8 mouse cellular contexts compared by ENCODE assay signal in the genomic region with DNA sequence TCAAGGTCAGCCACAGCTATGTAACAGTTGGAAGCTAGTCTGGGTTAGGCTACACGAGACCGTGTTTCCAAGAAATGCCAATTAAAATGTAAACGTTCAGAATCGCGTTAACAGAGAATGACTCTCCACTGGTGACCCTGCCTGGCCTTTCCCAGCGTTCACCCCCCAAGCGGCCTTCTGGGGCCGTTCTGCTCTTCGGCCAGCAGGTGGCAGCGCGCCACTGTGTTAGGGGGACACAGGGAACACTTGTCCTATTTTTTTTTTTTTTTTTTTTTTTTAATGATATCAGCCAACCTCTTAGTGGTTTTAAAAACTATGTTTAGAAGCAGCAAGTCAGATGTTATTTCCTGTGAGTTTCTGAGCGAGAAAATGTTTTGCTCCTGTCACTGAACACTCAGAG.
A peak's percentile ranks its signal among the peaks of the same experiment; 100 is the strongest.
DNase-seq lines count a peak whose midpoint lies in the region; ATAC-seq and TF ChIP-seq lines count a peak whose summit lies in the region.

No protein-coding gene starts in this region.

- no peaks in the 10 kb centered on the region for H3K9me3 ChIP-seq in embryonic facial prominence, embryonic 11.5 days (replicated peaks; ENCODE audit: control insufficient read depth, low read length)
- H3K9me3 ChIP-seq in heart, embryonic 14.5 days (ENCODE audit: control insufficient read depth, low read length): no peaks in the 10 kb centered on the region
- H3K9me3 ChIP-seq in neural tube, embryonic 15.5 days (replicated peaks): no peaks in the 10 kb centered on the region

- 0 out of 2 replicates have a peak, but pooled peaks cover 2% of the 10 kb centered on the region for H3K27me3 ChIP-seq in embryonic facial prominence, embryonic 11.5 days (ENCODE audit: control insufficient read depth, insufficient read depth, low read length)
- no peaks in the 10 kb centered on the region for H3K27me3 ChIP-seq in heart, embryonic 14.5 days (ENCODE audit: control insufficient read depth, insufficient read depth, low read length)
- H3K27me3 ChIP-seq in neural tube, embryonic 15.5 days (replicated peaks): 0 out of 2 replicates have a peak, but pooled peaks cover 2% of the 10 kb centered on the region

- ATAC-seq in CD4-positive, CD25-positive, alpha-beta regulatory T cell, adult 4 months: peak; percentile 60
- ATAC-seq in embryonic facial prominence, embryonic 11.5 days (replicated peaks; ENCODE audit: insufficient number of reproducible peaks, low FRiP score, low TSS enrichment, low read depth): no peak
- ATAC-seq in heart, embryonic 14.5 days (ENCODE audit: insufficient number of reproducible peaks, insufficient read depth, low FRiP score, low read depth): no peak
- ATAC-seq in neural tube, embryonic 15.5 days (ENCODE audit: low FRiP score): 0 out of 2 replicates have a peak, but pooled peaks have one; percentile 29

- no peak overlapping the region for H3K27ac ChIP-seq in embryonic facial prominence, embryonic 11.5 days (replicated peaks; ENCODE audit: low read depth, low read length)
- H3K27ac ChIP-seq in heart, embryonic 14.5 days (replicated peaks in 1 of 2; ENCODE audit: control insufficient read depth in 1 of 2, insufficient read depth in 1 of 2, low read depth in 2 of 2, low read length in 2 of 2): no peak overlapping the region
- no peak overlapping the region for H3K27ac ChIP-seq in neural tube, embryonic 15.5 days (replicated peaks)

- no peaks in the 10 kb centered on the region for H3K4me1 ChIP-seq in embryonic facial prominence, embryonic 11.5 days (ENCODE audit: control insufficient read depth, insufficient read depth, low read length)
- H3K4me1 ChIP-seq in heart, embryonic 14.5 days (ENCODE audit: control insufficient read depth in 2 of 2, insufficient read depth in 2 of 2, low read length in 2 of 2): peaks cover 6 to 21% of the 10 kb centered on the region in 2 experiments
- 0 out of 2 replicates have a peak, but pooled peaks cover 2% of the 10 kb centered on the region for H3K4me1 ChIP-seq in lung, adult 2 months (ENCODE audit: control insufficient read depth, insufficient read depth, low read length)
- peaks cover 12% of the 10 kb centered on the region; the same call in 1 of the 2 replicates for H3K4me1 ChIP-seq in neural tube, embryonic 15.5 days

- TF ChIP-seq POLR2A in lung, adult 2 months (IDR thresholded peaks at IDR 0.05; ENCODE audit: borderline replicate concordance, extremely low read depth, low read depth, low read length): no peak

- H3K4me2 ChIP-seq in embryonic facial prominence, embryonic 11.5 days (ENCODE audit: low read depth, low read length): no peak overlapping the region
- H3K4me2 ChIP-seq in heart, embryonic 14.5 days (ENCODE audit: low read length): peak overlapping the region; percentile 55; the same call in 1 of the 2 replicates
- H3K4me2 ChIP-seq in neural tube, embryonic 15.5 days: no peak overlapping the region

- WGBS in embryonic facial prominence, embryonic 11.5 days: under 1% methylated on average over 12 of the region's 12 CpGs
- 0% methylated on average over 12 of the region's 12 CpGs for WGBS in heart, embryonic 14.5 days
- 1% methylated on average over 12 of the region's 12 CpGs for WGBS in lung, adult 2 months
- WGBS in neural tube, embryonic 15.5 days: 3% methylated on average over 12 of the region's 12 CpGs

- H3K4me3 ChIP-seq in embryonic facial prominence, embryonic 11.5 days (ENCODE audit: low read depth, low read length): no peak overlapping the region
- H3K4me3 ChIP-seq in heart, embryonic 14.5 days (ENCODE audit: control insufficient read depth in 1 of 2, insufficient read depth in 1 of 2, low read depth in 1 of 2, low read length in 2 of 2): no peak overlapping the region
- no peak overlapping the region for H3K4me3 ChIP-seq in lung, adult 2 months (replicated peaks; ENCODE audit: extremely low read depth, low read depth, low read length)
- H3K4me3 ChIP-seq in neural tube, embryonic 15.5 days (replicated peaks): no peak overlapping the region

- peak; percentile 37 for DNase-seq in adrenal gland, adult 8-10 months
- peak; percentile 79 for DNase-seq in embryonic facial prominence, embryonic 11.5 days (ENCODE audit: low spot score)
- peak; percentile 65 for DNase-seq in kidney, postnatal 14 days
- peak; percentile 51 for DNase-seq in lung, adult 2 months
- peak; percentile 34 to 49 for DNase-seq in thymus, adult 18-20 months

- TF ChIP-seq CTCF in lung, adult 2 months (IDR thresholded peaks at IDR 0.05; ENCODE audit: insufficient read depth, low read length): peak; percentile 51

- no peaks in the 10 kb centered on the region for H3K36me3 ChIP-seq in embryonic facial prominence, embryonic 11.5 days (replicated peaks; ENCODE audit: control insufficient read depth, insufficient read depth, low read depth, low read length)
- no peaks in the 10 kb centered on the region for H3K36me3 ChIP-seq in heart, embryonic 14.5 days (ENCODE audit: control insufficient read depth, insufficient read depth, low read length)
- H3K36me3 ChIP-seq in neural tube, embryonic 15.5 days: no peaks in the 10 kb centered on the region

- H3K9ac ChIP-seq in embryonic facial prominence, embryonic 11.5 days (replicated peaks; ENCODE audit: low read length): no peak overlapping the region
- H3K9ac ChIP-seq in heart, embryonic 14.5 days (ENCODE audit: low read length): no peak overlapping the region
- H3K9ac ChIP-seq in neural tube, embryonic 15.5 days (replicated peaks): no peak overlapping the region

Comparison
In these comparisons a context has a peak if more than half of its experiments do, and no peak if none do; other contexts are left out.
1. ATAC-seq: peak in CD4-positive, CD25-positive, alpha-beta regulatory T cell, adult 4 months (single experiment) and neural tube, embryonic 15.5 days (single experiment); none in embryonic facial prominence, embryonic 11.5 days (single experiment) and heart, embryonic 14.5 days (single experiment).
2. Peak in every context shown above with its lines, with median percentiles within 50 percentile points of each other: DNase-seq.